Mouse (Mus musculus) liver, embryonic 11.5 days (tissue): ENCODE measurements around the gene Sgpl1. TPM values are rescaled to one million over a fixed set of nuclear protein-coding genes. Genes with fewer than 3 reads are reported as not detected.

ENCODE experiments used
- ATAC-seq: fragments of 200-750 bp; cut with Nextera tagmentation; replicated peaks from 2 replicates; pipeline ENCODE4 v1.8.0; 2017; ENCODE audit warnings: moderate number of reproducible peaks, mild to moderate bottlenecking, moderate TSS enrichment, moderate library complexity; ENCODE audit not compliant: low FRiP score
- DNase-seq: peaks from one replicate; pipeline ENCODE4 v3.0.0-alpha.2; 2017; ENCODE audit warnings: low spot score
- H3K27ac ChIP-seq: fragments of 300-500 bp; sonication (generic); 2 replicates; pipeline ENCODE4 v1.5.1; 2014; ENCODE audit warnings: mild to moderate bottlenecking, low read depth, low read length, control low read depth
- H3K27me3 ChIP-seq: fragments of 300-500 bp; sonication (generic); replicated peaks from 2 replicates; pipeline ENCODE4 v1.6.1; 2014; ENCODE audit warnings: low read length, mixed read lengths; ENCODE audit not compliant: control insufficient read depth, insufficient read depth
- H3K36me3 ChIP-seq: fragments of 300-500 bp; sonication (generic); 2 replicates; pipeline ENCODE4 v1.6.1; 2014; ENCODE audit warnings: mild to moderate bottlenecking, low read length, moderate library complexity, mixed read lengths; ENCODE audit not compliant: control insufficient read depth, insufficient read depth
- H3K4me1 ChIP-seq: fragments of 300-500 bp; sonication (generic); replicated peaks from 2 replicates; pipeline ENCODE4 v1.6.1; 2014; ENCODE audit warnings: low read length, mixed read lengths; ENCODE audit not compliant: control insufficient read depth, insufficient read depth
- H3K4me2 ChIP-seq: fragments of 300-500 bp; sonication (generic); 2 replicates; pipeline ENCODE4 v1.6.1; 2014; ENCODE audit warnings: mild to moderate bottlenecking, control low read depth, moderate library complexity
- H3K4me3 ChIP-seq: fragments of 300-500 bp; sonication (generic); 2 replicates; pipeline ENCODE4 v1.5.1; 2014; ENCODE audit warnings: low read depth, low read length, control low read depth
- H3K9ac ChIP-seq: fragments of 300-500 bp; sonication (generic); 2 replicates; pipeline ENCODE4 v1.6.1; 2014; ENCODE audit warnings: low read depth, low read length, control low read depth
- H3K9me3 ChIP-seq: fragments of 300-500 bp; sonication (generic); 2 replicates; pipeline ENCODE4 v1.6.1; 2016; ENCODE audit warnings: low read length, inconsistent platforms, mixed read lengths; ENCODE audit not compliant: control insufficient read depth
- WGBS: fragments of 180-500 bp; shearing (Covaris S2); extraction: QIAGEN DNeasy Blood & Tissue Kit; methylation state at CpG from one replicate; pipeline ENCODE4 v1.1.7; 2014; 5-methylcytosine and 5-hydroxymethylcytosine counted together
- polyA plus RNA-seq: library from polyadenylated mRNA; unstranded; fragments of >200 nt; fragmentation: Nextera tagmentation; extraction: Ambion mirVana; gene quantifications from 2 replicates; pipeline ENCODE4 v1.2.1, GENCODE M21; 2014

Sgpl1 gene
- polyA plus RNA-seq, 1 experiment from 2014 or later, result 32.1 TPM

- whole genome bisulfite sequencing, result 90% methylated on average over 3 of the region's 3 CpGs
- H3K27me3 ChIP-seq, result no peaks in the 10 kb centered on the region
- H3K36me3 ChIP-seq, result no peaks in the 10 kb centered on the region
- DNase-seq, result no peak
- no peak for ATAC-seq
- H3K4me3 ChIP-seq, result no peak overlapping the region
- H3K9me3 ChIP-seq, result no peaks in the 10 kb centered on the region
- no peak overlapping the region for H3K27ac ChIP-seq
- H3K4me2 ChIP-seq, result no peak overlapping the region
- no peak overlapping the region for H3K9ac ChIP-seq
- H3K4me1 ChIP-seq, result peaks cover 9% of the 10 kb centered on the region
Measured at GRCm38 (mm10) chr10:61088468-61088867, 59.0 kb downstream of the Sgpl1 start.

DNA sequence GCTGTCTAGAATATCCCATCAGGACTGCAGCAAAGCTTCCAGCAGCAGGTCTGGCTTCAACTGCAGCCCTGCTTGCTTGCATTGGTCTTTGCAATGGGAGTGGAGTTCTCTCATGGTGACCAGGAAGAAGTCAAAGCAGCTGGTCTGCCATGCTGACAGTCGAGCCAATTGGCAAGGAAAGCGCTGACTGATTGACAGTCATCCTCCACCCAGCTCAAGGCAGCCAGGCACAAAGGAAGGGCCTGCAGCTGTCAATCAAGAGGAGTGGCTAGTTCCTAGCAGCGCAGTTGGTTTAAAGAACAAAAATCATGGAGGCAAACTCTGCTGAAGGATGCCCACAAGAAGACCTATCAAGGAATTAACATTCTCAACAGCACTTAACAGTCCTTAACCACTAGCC is 61.0 kb downstream of the Sgpl1 start:
- H3K9me3 ChIP-seq, result no peaks in the 10 kb centered on the region
- ATAC-seq, result no peak
- DNase-seq, result no peak

GRCm38 (mm10) chr10:61085364-61085763 is 62.1 kb downstream of the Sgpl1 start:
- 90% methylated on average over 2 of the region's 2 CpGs for WGBS
- no peak overlapping the region for H3K4me2 ChIP-seq
- H3K27me3 ChIP-seq, result no peaks in the 10 kb centered on the region
- no peak overlapping the region for H3K27ac ChIP-seq
- H3K9ac ChIP-seq, result no peak overlapping the region
- no peaks in the 10 kb centered on the region for H3K36me3 ChIP-seq
- peaks cover 9% of the 10 kb centered on the region for H3K4me1 ChIP-seq
- no peak for DNase-seq
- no peak for ATAC-seq
- no peak overlapping the region for H3K4me3 ChIP-seq
- H3K9me3 ChIP-seq, result no peaks in the 10 kb centered on the region

More for the DNA sequence above, 61.0 kb downstream of the Sgpl1 start:
- WGBS, result 49% methylated on average over 3 of the region's 3 CpGs
- no peak overlapping the region for H3K9ac ChIP-seq
- no peaks in the 10 kb centered on the region for H3K27me3 ChIP-seq
- H3K4me3 ChIP-seq, result no peak overlapping the region
- peaks cover 9% of the 10 kb centered on the region for H3K4me1 ChIP-seq
- H3K4me2 ChIP-seq, result no peak overlapping the region
- no peaks in the 10 kb centered on the region for H3K36me3 ChIP-seq
- no peak overlapping the region for H3K27ac ChIP-seq

GRCm38 (mm10) chr10:61080931-61081255 is 66.6 kb downstream of the Sgpl1 start:
- 67% methylated on average over 11 of the region's 11 CpGs for WGBS
- no peak overlapping the region for H3K27ac ChIP-seq
- ATAC-seq, result no peak

DNA sequence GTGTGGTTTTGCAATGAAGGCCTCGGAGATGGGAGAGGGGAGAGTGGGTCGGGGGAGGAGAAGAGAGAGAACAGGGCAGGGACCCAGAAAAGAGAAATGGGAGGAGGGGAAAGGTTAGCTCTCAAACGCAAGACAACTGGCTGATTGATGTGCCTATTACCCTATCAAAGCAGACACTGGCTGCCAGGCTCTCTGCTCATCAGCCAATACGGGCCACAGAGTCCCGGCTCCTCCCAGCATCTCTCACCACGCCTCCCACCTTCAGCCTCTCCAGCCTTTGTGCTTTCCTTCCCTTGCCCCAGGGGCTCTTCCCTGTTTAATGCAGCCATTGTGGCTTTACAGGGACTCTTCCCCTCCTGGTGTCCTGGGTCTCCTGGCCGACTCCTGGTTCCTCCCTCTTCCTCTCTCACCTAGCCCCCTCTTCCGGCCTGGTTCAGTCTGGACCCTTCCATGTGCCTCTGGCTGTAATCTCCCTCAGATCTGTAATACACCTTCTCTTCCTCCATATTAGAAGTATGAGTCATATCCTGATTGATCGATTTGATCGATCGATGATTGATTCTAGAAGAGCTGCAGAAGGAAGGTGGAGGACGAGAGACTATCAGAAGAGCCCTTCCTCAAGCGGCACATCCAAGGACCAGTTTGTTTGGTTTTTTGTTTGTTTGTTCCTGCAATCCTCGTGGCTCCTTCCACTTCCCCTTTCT is 67.1 kb downstream of the Sgpl1 start:
- WGBS, result 36% methylated on average over 14 of the region's 14 CpGs
- Histone ChIP-seq H3K27ac (no peak overlapping the region), H3K4me2 (peak overlapping the region; percentile 54), H3K4me3 (no peak overlapping the region), H3K27me3 (0 out of 2 replicates have a peak, but pooled peaks cover 2% of the 10 kb centered on the region), H3K36me3 (no peaks in the 10 kb centered on the region), H3K9me3 (no peaks in the 10 kb centered on the region), H3K9ac (no peak overlapping the region), H3K4me1 (no peaks in the 10 kb centered on the region; the same call in 1 of the 2 replicates)
- ATAC-seq (peak; percentile 94), DNase-seq (peak; percentile 45)

More at GRCm38 (mm10) chr10:61080931-61081255, 66.6 kb downstream of the Sgpl1 start:
- Histone ChIP-seq H3K9ac (no peak overlapping the region), H3K9me3 (no peaks in the 10 kb centered on the region), H3K4me2 (no peak overlapping the region), H3K4me3 (no peak overlapping the region), H3K4me1 (no peaks in the 10 kb centered on the region; the same call in 1 of the 2 replicates), H3K36me3 (no peaks in the 10 kb centered on the region), H3K27me3 (no peaks in the 10 kb centered on the region)
- DNase-seq, result no peak

DNA sequence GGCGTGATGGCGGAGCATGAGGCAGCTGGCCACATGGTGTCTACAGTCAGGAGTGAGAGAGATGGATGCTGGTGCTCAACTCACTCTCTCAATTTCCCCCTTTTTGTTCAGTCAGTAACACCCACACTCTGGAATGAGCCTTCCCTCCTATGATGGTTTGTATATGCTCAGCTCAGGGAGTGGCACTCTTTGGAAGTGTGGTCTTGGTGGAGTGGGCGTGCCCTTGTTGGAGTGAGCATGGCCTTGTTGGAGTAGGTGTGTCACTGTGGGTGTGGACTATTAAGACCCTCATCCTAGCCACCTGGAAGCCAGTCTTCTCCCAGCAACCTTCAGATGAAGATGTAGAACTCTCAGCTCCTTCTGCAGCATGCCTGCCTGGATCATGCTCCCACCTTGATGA is 71.9 kb downstream of the Sgpl1 start:
- Histone ChIP-seq H3K36me3 (no peaks in the 10 kb centered on the region), H3K9me3 (no peaks in the 10 kb centered on the region), H3K27ac (no peak overlapping the region), H3K4me2 (no peak overlapping the region), H3K4me3 (no peak overlapping the region), H3K9ac (no peak overlapping the region), H3K4me1 (no peaks in the 10 kb centered on the region; the same call in 1 of the 2 replicates), H3K27me3 (0 out of 2 replicates have a peak, but pooled peaks cover 3% of the 10 kb centered on the region)
- DNase-seq (no peak), ATAC-seq (no peak)
- WGBS, result 84% methylated on average over 3 of the region's 3 CpGs

DNA sequence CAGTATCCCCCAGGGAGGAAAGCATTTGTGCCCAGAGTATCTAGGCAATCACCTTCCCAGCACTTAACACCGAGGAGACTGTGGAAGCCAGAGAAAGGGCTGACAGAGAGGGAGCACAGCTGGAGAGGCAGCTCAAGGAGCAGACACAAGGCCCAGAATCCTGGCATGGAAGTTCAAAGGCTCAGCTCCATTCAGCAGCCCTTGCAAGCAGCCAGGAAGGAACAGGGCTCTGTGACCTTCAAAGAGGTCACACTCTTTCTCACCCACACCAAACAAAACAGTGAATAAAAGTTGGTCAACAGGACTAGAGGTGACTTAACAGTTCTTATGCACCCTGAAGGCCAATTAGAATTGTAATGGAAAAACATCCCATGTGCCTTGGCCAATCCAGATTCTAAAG is 72.9 kb downstream of the Sgpl1 start:
- Histone ChIP-seq H3K27me3 (0 out of 2 replicates have a peak, but pooled peaks cover 3% of the 10 kb centered on the region), H3K27ac (no peak overlapping the region), H3K9me3 (no peaks in the 10 kb centered on the region), H3K4me2 (no peak overlapping the region), H3K4me1 (no peaks in the 10 kb centered on the region; the same call in 1 of the 2 replicates), H3K36me3 (no peaks in the 10 kb centered on the region), H3K9ac (no peak overlapping the region), H3K4me3 (no peak overlapping the region)
- no peak for DNase-seq
- no peak for ATAC-seq
- 9% methylated on average over 1 of the region's 1 CpGs for WGBS

DNA sequence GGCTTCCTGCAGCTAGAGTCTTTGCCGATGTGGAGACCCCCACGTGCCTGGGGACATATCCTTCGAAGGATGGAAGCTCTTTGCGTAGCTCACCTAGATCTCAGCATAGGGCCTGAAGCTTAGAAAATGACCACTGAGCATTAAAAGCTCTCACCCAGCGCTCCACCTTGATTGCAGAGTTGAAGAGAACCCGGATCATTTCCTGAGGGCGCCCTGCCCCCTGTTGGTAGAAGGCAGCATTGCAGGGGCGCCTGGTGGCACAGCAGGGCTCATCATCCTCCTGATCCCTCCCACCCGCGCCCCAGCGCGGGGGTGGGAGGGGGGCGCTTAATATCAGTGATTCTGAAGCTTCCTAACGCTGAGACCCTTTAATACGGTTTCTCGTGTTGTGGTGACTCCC is 75.2 kb downstream of the Sgpl1 start:
- DNase-seq, result peak; percentile 67
- Histone ChIP-seq H3K36me3 (no peaks in the 10 kb centered on the region), H3K27ac (no peak overlapping the region), H3K4me3 (no peak overlapping the region), H3K9ac (no peak overlapping the region), H3K27me3 (0 out of 2 replicates have a peak, but pooled peaks cover 3% of the 10 kb centered on the region), H3K4me2 (no peak overlapping the region), H3K9me3 (no peaks in the 10 kb centered on the region), H3K4me1 (peaks cover 2% of the 10 kb centered on the region; the same call in 1 of the 2 replicates)
- 12% methylated on average over 16 of the region's 16 CpGs for WGBS
- ATAC-seq, result no peak

DNA sequence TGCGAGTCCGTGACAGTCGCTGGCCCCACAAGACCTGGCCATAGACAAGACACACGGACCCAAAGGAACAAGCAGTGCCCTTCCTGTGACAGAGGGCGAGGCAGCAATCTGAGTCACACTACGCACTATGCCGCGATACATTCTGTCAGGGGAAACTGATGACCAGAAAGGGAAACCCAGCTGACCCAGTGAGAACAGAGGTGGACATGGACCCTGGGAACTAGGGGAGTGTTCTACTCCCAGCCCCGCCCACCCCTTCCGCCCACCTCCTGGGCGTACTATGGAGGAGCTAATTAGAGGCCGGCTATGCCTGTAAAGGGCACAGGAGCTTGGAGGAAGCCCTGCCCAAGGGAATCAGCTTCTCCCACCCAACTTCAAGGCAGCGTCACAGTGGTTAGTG is 78.3 kb downstream of the Sgpl1 start:
- Histone ChIP-seq H3K9ac (no peak overlapping the region), H3K36me3 (no peaks in the 10 kb centered on the region), H3K4me3 (no peak overlapping the region), H3K27ac (no peak overlapping the region), H3K27me3 (no peaks in the 10 kb centered on the region), H3K4me2 (peak overlapping the region; percentile 19; the same call in 1 of the 2 replicates), H3K9me3 (no peaks in the 10 kb centered on the region), H3K4me1 (peaks cover 14% of the 10 kb centered on the region)
- DNase-seq, result no peak
- no peak for ATAC-seq
- 13% methylated on average over 13 of the region's 13 CpGs for WGBS
